Mouse (Mus musculus) thymus, adult 18-20 months (tissue): ENCODE data around the gene Actl10.

Experiments used
- DNase-seq, 2 experiments: peaks; one replicate each; pipeline ENCODE4 v3.0.0; 2022; ENCODE audit warnings: mixed read lengths in 2 of 2

Gene Actl10

DNA sequence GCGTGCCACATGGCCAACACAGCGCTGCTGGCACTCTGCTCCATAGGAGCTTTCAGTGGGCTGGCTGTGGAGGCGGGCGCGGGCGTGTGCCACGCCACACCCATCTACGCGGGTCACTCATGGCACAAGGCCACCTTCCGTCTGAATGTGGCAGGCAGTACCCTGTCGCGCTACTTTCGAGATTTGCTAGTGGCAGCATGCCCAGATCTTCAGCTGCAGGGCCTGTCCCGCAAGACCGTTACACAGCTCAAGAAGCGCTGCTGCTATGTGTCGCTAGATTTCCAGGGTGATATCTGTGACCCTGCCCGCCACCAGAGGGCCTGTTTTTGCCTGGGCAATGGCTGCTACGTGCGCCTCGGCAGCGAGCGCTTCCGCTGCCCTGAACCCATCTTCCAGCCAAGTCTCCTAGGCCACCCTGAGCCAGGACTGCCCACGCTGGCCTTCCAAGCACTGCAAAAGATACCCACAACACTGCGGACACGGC is 890 bp downstream of the Actl10 start:
- peak; percentile 56 to 64 for DNase-seq

DNA sequence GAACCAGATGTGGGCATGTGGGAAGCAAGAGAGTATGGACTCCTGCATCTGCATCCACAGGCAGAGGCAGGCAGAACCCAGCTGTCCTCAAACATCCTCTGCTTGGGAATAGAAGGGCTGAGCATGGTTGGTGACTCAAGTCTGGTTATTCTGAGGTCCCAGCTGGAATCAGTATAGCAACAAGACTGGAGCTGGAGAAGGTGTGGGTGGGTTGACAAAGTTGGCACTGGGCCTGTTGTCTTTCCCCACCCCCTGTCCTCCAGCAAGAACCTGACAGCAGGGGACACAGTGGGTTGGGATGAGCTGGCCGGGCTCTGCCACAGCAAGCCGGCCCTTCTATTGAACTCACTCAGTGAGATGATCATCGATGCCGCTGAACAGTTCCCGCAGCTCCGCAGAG is 3.7 kb downstream of the Actl10 start:
- no peak for DNase-seq

DNA sequence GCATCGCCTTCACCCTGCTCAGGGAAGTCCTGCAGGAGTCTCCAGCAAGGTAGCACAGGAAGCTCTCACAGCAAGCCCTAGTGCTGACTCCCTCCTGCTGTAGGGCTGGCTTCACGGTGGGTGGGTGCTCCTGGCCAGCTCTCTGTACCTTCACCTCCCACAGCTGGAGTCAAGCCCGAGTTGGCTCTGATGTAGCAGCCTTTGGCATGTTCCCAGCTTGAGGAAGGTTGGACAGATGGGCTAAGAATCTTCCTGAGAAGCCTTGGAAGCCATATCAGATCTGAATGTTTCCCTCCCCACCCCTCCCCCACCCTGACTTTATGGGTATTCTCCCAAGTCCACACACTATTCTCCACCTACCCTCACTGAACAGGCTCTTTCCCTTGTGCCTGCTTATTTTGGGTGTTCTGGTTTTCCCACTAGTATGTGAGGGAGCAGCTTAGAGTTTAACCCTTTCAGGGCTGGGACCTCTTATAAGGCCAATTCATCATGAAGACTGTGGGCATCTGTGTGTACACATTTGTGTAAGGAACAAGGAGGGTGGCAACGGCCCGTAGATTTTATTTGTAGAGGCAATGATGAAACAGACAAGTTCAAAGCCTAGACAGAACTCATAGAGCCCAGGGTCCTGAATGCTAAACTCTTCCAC is 5.7 kb downstream of the Actl10 start:
- no peak for DNase-seq

DNA sequence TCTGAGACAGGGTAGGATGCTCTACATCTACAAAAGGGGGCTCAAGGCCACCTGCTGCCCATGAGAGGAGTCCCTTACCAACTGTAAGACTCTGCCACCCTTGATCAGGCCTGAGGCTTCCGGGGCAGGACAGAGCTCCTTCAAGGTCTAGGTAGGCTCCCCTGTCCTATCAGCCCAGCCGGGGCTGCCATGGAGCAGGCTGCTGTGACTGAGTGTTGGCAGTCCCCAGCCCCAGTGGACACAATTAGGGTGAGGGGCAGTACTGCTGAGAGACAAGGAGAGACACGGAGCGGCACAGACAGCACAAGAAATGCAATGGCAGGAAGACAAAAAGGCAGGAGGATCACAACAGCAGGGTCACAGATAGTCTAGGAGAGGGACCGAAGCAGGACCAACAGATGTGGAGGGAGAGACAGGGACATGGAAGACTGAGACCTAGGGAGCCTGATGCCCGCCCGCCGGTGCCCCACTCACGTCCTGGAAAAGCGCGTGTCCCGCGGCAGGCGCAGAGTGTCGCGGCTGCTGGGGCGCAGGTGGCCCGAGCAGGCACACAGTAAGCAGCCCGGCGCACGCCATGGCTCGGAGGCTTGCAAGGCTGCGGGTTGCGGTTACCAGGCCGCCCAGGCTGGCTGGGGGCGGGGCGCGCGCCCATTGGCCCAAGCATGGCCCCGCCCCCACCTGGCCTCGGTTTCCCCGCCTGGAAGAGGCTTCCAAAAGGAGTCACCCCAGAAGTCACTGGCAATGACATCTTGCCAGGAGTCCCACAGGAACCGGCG is 6.9 kb downstream of the Actl10 start, which contains the start of gene Necab3:
Gene Necab3 (minus strand): TSS at position 627 of the 776 bp plus-strand sequence.
- peak; percentile 59 to 60 for DNase-seq

DNA sequence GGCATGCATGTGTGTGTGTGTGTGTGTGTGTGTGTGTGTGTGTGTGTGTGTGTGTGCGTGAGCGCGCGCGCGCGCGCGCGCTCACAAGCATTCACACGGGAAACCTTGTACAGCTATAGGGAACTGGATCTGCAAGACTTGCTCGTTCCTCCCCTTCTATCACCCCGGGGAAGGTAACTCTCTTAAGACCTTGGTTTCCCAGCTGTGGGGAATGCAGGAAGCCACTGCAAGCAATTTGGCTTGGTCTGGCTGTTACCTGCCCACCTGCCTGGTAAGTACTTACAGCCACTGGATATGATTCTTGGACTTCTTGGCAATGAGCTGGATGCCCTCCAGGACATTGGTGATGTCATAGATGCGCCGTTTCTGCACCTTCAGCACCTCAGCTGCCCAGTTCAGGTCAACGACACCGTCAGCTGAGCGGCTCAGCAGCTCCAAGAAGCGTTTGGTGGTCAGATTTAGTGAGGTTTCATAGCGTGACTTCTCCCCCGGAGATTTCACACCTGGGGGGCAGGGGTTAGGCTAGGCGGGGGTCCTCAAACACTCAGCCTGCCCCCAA is 12.1 kb downstream of the Actl10 start:
- DNase-seq = no peak

DNA sequence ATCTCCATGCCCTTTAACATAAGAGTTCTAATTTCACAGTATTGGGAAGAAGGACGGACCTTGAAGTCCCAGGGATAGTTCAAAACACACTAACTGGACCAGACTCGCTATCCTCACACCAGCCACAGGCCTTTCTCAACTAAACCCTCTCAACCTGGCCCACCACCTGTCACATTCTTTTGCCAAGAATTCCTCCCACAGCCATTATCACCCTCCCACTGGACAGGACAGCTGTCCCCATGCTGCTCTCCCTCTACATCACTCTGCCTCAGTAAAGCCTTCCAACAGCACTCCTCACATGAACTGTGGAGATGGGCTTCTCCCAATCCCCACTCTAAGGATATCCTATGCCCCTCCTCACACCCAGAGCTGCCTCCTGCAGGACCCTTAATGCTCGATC is 14.0 kb downstream of the Actl10 start:
- no peak for DNase-seq

DNA sequence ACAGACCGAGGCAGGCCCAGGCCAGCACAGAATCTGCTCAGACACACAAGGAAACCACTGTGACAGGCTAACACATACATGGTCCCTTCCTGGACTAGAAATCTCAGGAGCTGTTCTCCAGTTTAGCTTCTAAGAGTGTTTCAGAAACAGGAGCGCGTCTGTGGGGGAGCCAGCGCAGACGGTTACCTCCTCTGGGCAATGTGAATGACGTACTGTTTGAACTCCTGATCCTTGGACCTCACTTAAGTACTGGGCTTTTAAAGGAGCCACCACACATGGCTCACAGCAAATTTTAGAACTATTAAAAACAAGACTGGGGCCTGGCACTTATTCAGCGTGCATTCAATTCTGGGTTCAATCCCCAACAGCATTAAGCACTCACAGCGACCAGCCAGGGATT is 15.1 kb downstream of the Actl10 start:
- no peak for DNase-seq

DNA sequence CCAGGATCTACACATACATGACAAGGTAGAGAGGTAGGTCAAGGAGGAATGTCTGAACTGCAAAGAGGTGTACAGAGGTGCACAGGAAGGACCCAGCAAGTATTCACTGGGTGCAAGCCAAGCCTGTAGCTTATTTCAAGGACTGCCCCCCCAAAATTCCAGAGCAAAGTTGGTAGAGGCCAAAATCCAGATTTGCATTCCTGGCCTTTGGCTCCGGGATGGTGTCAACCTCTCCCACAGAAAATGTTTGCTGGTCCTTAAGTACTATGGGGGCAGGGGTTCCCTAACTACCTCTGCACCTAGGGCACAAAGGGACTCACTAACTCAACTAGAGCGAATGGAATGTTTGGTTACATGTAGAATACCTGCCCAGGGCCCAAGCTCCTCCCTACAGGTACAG is 16.2 kb downstream of the Actl10 start:
- no peak for DNase-seq

DNA sequence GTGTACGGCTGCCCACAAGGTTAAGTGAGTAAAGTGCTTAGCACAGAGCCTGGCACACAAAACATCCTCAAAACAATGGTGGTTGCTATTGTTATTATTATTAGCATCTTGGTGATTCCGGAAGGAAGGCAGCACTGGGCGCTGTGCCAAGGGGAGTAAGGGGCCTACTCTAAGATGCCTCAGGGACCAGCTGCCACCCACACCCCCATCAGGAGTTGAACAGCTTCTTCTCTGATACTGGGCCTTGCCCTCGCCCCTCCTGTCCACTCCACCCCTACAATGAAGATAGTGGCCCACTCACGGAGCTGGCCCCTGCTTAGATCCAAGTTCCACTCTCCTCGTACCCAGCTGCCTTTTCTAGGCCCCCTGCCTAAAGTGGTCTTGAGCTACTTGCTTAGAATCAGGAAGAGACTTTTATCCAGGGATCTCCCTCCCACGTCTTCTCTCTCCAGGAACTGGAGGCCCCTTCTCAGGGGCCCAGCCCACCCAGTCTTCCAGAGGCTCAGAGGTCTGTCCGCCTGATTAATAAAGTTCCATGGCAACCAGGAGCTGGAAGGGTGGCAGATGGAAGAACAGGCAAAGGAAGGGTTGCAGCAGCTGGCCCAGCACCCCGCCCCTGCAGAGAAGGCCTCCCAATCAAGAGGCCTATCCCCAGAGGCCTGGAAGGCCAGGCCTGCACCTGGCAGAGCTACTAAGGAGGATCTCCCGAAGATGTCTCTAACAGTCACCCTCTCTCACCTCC is 16.9 kb downstream of the Actl10 start:
- DNase-seq = no peak

DNA sequence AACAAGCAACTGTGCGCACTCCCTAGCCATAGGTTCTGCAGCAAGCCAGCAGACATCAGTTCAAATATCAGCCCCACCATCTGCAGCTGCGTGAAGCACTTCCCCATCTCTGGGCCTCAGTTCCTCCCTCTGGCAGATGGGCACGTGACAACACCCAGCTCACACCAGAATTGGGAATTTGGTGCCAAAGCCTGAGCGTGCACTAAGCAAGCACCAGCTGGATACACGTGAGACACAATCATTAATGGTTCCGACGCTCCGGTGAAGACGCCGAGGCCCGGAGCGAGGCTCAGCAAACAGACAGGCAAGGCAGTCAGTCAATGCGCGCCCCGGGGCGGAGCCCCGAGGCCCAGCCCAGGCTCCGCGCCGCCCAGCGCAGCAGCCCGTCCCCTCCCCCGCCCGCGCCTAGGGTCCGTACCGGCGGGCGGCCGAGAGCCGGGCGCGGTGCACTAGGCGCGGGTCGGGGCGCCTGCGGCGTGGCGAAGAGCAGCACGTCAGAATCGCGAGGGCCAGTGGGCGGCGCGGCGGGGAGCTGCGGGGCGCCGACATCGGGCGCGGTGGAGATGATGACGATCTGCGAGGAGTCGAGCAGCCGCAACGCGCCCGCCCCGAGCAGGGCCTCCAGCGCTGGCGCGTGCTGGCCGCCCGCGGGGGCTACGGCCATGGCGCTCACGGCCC is 17.6 kb downstream of the Actl10 start:
- DNase-seq = peak; percentile 39 to 47

DNA sequence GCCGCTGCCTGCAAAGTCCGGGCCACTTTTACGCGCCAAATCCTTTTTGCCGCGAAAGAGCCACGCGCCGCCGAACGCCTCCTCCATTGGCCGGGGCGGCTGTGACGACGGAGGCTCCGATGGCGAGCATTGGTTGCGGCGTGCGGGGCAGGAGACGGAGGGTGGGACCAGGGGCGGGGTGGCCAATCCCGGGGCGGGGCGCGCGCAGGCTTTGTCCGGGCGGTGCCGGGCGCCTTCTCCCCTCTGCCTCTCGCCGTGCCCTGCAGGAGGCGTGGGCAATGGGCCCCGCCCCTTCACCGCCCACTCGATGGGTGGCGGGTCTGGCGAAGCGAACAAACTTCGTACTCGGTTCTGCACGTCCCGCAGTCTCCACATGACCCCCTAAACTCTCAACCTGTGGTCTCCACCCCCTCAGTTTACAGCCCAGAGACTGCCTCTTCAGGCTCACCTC is 18.3 kb downstream of the Actl10 start, which contains the start of gene E2f1:
Gene E2f1 (minus strand): TSS at position 57 of the 451 bp plus-strand sequence.
- DNase-seq = peak; percentile 90 to 92

DNA sequence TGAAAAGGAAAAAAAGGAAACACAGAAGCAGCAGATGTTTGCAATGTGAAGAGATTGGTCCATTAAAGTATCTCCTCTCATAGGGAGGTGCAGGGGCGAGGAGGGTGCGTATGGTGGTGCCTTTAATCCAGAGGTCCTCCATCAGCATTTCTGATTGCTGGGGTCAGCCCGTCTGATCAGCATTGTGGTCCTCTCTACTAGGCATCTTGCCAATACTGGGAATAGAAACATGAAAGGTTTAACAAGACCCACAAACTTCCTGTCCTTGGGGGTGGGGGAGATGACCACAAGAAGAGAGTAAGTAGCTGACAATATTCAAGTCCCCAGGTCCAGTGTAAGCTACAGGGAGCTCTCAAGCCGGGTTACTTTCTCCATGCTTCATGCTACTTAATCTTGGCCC is 19.1 kb downstream of the Actl10 start:
- no peak for DNase-seq

DNA sequence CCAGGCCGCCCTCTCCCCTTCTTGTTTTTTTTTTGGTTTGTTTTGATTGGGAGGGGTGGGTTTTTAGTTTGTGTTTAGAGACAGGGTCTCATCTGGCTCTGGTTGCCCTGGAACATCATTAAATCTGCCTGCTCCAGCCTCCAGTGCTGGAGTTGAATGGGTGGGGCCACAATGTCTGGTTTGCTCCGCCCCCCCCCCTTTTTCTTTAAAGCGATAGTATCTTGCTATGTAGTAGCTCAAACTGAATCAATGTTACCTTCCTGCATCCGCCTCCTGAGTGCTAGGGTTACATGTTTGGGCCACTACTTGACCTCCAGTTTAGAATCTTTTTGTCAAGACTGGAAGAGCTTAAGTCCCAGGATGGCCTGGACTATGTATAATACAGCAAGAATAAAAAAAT is 19.7 kb downstream of the Actl10 start:
- no peak for DNase-seq

DNA sequence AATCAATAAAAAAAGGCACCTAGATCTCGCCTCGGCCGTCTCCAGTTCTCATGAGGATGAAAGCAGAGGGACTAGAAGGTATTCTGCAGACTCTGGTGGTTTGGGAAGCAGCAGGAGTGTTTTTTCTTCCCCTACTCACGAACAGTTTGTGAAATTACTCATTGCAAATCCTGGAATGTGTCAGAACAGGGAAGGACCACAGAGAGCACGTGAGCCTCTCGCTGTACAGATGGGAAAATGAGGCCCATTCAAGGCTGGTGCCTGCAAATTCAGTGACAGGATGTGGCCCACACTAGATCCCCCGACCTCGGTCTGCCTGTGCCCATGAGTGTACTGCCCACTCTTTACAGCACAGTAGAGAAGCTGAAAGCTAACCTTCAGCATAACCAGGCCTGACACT is 20.4 kb downstream of the Actl10 start:
- DNase-seq = no peak

DNA sequence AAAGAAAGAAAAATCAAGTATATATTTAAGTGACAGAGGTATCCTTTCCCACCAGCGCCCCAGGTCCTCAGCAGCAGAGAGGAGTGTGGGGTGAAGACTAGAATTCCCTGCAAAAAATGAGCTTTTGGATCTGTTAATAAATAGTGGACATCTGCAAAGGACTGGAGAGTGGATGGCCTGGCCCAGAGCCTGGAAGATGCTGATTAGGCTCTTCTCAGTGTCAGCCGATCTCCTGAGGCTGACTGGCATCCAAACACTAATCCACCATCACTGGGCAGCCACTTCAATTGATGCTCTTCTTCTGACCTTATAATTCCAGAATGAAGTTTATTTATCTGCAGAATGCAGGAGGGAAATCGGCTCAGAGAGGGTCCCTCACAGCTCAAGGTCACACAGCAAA is 21.4 kb downstream of the Actl10 start:
- DNase-seq = no peak

DNA sequence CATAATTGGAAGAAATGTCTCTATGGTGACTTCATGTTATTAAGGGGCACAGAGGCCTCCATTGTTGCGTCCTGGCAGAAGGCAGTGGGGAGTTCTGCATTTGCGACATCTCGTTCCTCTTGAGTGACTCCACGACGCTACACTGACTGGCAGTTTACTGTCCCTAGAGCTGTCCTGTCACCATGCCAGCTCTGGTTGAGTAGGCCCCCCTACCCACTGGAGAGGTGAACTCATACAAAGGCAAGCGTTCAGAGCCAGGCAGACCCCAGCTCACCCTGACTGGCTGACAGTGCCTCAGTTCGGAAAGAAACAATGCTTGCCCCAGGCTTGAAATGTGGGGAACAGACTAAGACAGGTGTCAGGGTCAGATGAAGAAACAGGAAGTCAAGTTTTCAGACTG is 22.7 kb downstream of the Actl10 start:
- DNase-seq = no peak

DNA sequence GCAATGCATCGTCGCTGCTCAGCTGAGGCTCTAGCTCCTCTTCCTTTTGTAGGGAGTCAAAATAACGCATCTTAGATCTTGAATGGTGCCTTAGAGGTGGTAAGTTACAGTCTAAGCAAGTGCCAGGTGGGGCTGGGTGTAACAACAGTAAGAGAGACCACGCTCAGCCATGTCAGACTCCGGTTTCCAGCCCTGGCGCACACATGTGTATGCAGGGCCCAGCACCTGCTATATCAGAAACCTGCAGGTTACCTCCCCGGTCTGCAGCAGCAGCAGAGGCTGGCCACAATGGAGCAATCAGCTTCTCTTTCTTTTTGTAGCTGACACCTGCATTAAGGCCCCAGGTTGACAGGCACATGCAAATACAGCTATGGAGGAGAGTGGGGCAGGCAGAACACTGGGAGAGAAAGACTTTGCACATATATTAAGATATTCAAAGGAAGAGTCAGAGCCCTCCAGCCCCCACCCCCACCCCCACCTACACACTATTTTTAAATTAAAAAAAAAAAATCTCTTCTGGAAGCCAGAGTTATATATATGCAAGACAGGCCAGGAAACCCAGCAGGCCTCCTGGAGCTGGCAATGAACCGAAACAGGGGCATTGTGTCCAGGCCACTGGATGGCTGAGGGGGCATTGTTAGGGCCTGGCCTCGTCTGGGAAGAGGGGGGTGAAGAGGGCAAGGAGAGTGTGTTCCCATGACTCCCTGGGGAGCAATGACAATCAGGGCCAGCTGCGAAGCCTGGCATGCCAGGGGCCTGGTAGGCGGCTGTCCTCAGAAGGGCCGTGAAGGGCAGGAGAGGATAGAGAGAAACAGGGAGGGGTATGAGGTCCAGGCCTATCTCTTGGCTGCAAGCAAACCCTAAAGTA is 25.5 kb downstream of the Actl10 start:
- peak; percentile 44 to 46 for DNase-seq

DNA sequence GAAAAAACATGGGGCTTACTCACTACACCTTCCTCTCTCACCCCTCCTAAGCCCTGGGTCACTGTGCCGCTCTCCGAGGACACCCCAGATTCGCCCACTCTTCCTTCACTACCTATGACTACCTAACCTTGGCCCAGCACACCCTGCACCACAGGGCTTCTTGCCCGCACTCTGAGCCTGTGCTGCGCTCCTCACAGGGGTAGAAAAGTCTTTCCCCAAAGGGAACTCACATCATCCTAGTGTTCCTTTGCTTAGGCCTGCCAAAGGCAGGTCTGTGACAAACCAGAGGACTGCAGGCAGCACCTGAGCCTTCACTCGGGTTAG is 26.1 kb downstream of the Actl10 start:
- DNase-seq = no peak

DNA sequence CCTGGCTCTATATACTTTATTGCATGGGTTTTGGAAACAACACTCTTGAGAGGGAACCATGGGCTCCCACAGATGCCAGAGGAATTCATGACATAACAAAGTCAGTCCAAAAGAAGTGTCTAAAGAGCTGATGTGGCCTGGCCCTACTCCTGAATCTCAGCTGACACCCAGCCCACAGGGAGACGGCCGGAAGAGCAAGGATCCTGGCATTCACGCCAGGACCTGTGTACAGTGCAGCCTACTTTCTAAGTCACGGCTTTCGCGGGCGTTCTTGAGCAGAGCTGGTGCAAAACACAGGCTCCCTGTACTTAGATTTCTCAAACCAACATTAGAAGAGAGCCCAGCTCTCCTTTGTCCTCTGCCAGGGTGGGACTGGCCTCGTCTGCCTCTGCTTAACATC is 29.0 kb downstream of the Actl10 start:
- no peak for DNase-seq

DNA sequence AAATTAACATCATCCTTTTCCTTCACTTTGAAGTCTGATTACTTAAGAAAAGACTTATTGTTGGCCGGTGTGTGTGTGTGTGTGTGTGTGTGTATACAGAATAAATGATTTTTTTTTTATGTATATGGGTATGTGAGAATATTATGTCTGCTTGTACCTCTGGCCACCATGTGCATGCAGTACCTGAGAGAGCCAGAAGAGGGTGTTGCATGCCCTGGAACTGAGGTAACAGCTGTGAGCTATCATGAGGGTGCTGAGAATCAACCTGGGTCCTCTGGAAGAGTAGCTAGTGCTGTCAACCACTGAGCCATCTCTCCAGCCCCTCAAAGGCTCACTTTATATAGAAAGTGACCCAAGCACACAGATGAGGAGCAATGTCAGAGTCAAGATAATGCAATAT is 29.8 kb downstream of the Actl10 start:
- no peak for DNase-seq
